Mouse (Mus musculus): ENCODE measurements at regions not wholly inside any gene's neighbourhood (a gene's known extent, or its start where the extent isn't known, plus 50 kb on each side); places are given as distances from the start of the nearest gene placed in this dataset.
"Not testable (repeated sequence)": the region's sequence is repeated elsewhere in the genome, so short reads cannot be mapped to it uniquely, and the experiment has no call there.

DNA sequence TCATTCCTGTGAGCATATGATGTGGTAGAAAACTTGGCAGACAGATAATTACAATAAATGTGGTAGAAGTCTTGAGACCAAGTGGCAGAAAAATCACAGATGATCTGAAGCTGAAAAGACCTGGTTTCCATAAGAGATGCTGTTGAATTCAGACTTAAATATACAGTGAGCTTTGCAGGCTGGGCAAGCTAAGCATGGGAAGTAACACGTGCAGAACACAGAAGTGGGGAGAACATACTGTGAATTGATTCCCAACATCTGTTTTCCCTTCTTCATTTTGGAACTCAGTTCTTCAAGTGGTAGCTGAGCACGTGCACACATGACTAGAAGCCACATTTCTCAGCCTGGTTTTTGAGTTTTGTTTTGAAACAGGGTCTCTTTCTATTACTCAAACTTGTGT lies 157.8 kb downstream of the Mterf1b start:
- DNase-seq (ENCODE audit: low spot score in 2 of 2) = no peak

DNA sequence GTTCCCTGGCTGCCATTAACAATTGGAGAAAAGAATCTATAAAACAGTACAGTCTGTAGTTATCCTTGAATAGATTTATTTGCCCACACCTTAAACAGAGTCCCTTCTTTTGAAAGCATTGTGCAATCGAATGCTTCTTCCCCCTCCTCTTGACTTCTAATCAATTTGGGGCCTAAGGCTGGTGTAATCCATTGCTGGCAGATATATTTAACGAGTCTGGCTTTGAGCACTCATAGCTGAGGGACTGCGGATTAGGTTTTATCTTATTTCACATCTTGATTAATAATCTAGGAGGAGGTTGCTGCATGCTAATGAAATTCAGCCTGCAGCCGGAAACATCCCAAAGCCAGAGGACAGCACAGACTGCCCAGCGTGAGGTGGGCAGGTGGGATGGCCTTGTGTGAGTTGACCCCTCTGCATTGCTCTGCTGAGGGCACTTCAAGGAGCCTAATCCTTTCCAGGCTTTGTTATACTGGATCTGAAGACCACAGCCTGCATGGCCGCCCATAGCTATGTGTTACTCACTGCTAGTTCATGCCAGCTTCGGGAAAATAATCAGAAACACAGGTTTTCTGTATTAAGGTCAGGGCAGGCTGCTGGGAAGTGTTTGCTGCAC lies 163.6 kb downstream of the Mterf1b start:
- DNase-seq (ENCODE audit: low spot score in 2 of 2) = no peak

GRCm38 (mm10) chr5:4356555-4357273 lies 164.5 kb downstream of the Mterf1b start:
- DNase-seq (ENCODE audit: low spot score in 2 of 2) = not testable (repeated sequence)

DNA sequence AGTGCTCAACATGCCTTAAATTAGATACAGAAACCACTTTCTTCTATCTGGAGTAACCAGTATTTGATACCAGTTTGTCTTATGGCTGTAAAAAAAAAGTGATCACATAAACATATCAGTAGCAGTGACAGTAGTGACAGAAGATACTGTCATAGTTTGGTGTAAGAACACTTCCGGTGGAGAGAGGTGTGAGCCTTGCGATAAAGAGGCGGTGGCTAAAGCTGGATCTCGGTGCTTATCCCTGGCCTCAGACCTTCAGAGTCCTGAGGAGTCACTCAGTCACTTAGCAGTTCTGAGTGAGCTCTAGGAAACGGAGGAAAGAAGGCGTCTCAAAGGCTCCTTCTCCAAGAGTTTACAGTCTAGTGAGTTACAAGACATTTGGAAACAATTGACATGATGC lies 169.4 kb downstream of the Mterf1b start:
- not testable (repeated sequence) for DNase-seq (ENCODE audit: low spot score in 2 of 2)

- DNase-seq (ENCODE audit: low spot score in 2 of 2) = not testable (repeated sequence)
These were observed 192.6 kb downstream of the Mterf1b start for GRCm38 (mm10) chr5:4384719-4385118.

GRCm38 (mm10) chr5:4391083-4391482 lies 198.9 kb downstream of the Mterf1b start:
- no peak for DNase-seq (ENCODE audit: low spot score in 2 of 2)

- DNase-seq (ENCODE audit: low spot score in 2 of 2) = not testable (repeated sequence)
These were observed 202.3 kb downstream of the Mterf1b start for GRCm38 (mm10) chr5:4394353-4395052.

GRCm38 (mm10) chr5:4398087-4398486 lies 205.9 kb downstream of the Mterf1b start:
- DNase-seq (ENCODE audit: low spot score in 2 of 2) = no peak

DNA sequence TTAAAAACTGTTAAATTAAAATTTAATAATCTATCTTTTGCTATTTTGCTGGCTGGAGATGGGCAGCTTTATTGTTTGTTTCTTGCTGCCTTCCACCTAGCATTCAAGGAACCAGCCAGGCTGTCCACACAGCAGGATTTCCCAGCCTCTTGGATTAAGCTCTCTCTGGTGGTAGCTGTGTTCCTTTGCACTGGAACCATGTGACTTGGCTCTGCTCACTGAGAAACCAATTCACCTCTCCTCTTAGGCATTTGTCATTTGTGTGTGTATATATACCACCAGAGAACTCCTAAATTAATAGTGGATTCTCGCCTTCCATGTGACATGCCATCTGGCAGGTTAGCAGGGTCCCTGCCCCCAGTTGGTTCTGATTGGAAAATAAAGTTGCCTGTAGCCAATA lies 225.6 kb downstream of the Mterf1b start:
- DNase-seq (ENCODE audit: low spot score in 2 of 2) = no peak

All from urinary bladder, postnatal 4 days (tissue).